ENCODE assay signal across 31 mouse cellular contexts in the genomic region with DNA sequence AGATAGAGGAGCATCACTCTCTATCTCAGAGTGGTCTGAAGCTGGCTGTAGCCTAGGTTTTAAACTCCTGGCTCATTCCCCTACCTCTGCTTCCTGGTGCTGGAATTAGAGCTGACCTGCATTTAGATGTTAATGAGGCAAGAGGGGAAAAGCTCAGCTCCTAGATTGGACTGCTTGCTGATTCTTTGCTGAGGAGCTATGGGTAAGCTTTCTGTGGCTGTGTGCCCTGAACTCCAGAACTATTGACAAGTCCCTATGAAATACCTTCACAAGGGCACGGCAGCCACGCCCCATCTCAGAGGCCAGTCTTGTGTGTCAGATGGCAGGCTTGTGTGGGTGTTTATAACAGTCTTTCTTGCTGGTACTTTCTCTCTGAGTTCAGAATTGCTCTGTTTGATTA. TPM values are rescaled to one million over a fixed set of nuclear protein-coding genes. Genes with fewer than 3 reads are reported as not detected.
DNase-seq lines count a peak whose midpoint lies in the region; ATAC-seq and TF ChIP-seq lines count a peak whose summit lies in the region.
"Had no signal": no experiment of that assay in that cellular context is flagged by ENCODE, and none has a peak within 500 bp of the region (broad histone marks: within the 10 kb centered on the region; RNA-seq: fewer than 3 reads in every experiment).

No protein-coding gene starts in this region.

- H3K9me3 ChIP-seq in forebrain, embryonic 11.5 days (ENCODE audit: control insufficient read depth, low read length) = no peaks in the 10 kb centered on the region
- no peaks in the 10 kb centered on the region for H3K9me3 ChIP-seq in forebrain, embryonic 14.5 days (replicated peaks; ENCODE audit: control insufficient read depth, low read length)
- H3K9me3 ChIP-seq in ES-Bruce4 (replicated peaks; ENCODE audit: control insufficient read depth, insufficient read depth, low read length, poor library complexity, severe bottlenecking) = no peaks in the 10 kb centered on the region
- H3K9me3 ChIP-seq in hindbrain, embryonic 13.5 days = no peaks in the 10 kb centered on the region
- no peaks in the 10 kb centered on the region for H3K9me3 ChIP-seq in neural tube, embryonic 15.5 days (replicated peaks)
- H3K9me3 ChIP-seq: embryonic facial prominence, embryonic 10.5 days; embryonic facial prominence, embryonic 13.5 days; forebrain, embryonic 13.5 days; heart, embryonic 12.5 days; heart, embryonic 15.5 days; hindbrain, embryonic 12.5 days; intestine, embryonic 15.5 days had no signal

- ATAC-seq in forebrain, embryonic 11.5 days (replicated peaks; ENCODE audit: low FRiP score) = no peak
- no peak for ATAC-seq in forebrain, embryonic 14.5 days
- no peak for ATAC-seq in hindbrain, embryonic 13.5 days (ENCODE audit: low FRiP score)
- no peak for ATAC-seq in neural tube, embryonic 15.5 days (ENCODE audit: low FRiP score)
- ATAC-seq: forebrain, embryonic 13.5 days; forebrain, postnatal 0 days; hindbrain, embryonic 16.5 days; intestine, embryonic 15.5 days had no signal

- H3K27ac ChIP-seq in forebrain, embryonic 11.5 days (ENCODE audit: low read depth, low read length) = no peak overlapping the region
- no peak overlapping the region for H3K27ac ChIP-seq in forebrain, embryonic 14.5 days (ENCODE audit: low read depth, low read length)
- H3K27ac ChIP-seq in layer of hippocampus, adult 2 months = peak overlapping the region; percentile 33; the same call in 1 of the 2 replicates
- 0 out of 2 replicates have a peak overlapping the region, but pooled peaks have one; percentile 67 for H3K27ac ChIP-seq in ES-Bruce4 (ENCODE audit: insufficient read depth, low read length)
- no peak overlapping the region for H3K27ac ChIP-seq in hindbrain, embryonic 13.5 days
- no peak overlapping the region for H3K27ac ChIP-seq in neural tube, embryonic 15.5 days (replicated peaks)
- H3K27ac ChIP-seq: embryonic facial prominence, embryonic 10.5 days; embryonic facial prominence, embryonic 13.5 days; forebrain, embryonic 13.5 days; heart, embryonic 15.5 days; hindbrain, embryonic 12.5 days; intestine, embryonic 15.5 days had no signal

- TF ChIP-seq POLR2A in ES-Bruce4 (IDR thresholded peaks at IDR 0.05; ENCODE audit: insufficient read depth, low read length) = no peak

- H3K4me2 ChIP-seq in forebrain, embryonic 11.5 days (ENCODE audit: low read depth, low read length, severe bottlenecking) = no peak overlapping the region
- H3K4me2 ChIP-seq in forebrain, embryonic 14.5 days (ENCODE audit: low read length) = no peak overlapping the region
- no peak overlapping the region for H3K4me2 ChIP-seq in hindbrain, embryonic 13.5 days
- no peak overlapping the region for H3K4me2 ChIP-seq in neural tube, embryonic 15.5 days
- H3K4me2 ChIP-seq: embryonic facial prominence, embryonic 13.5 days; forebrain, embryonic 13.5 days; heart, embryonic 12.5 days; heart, embryonic 15.5 days; hindbrain, embryonic 12.5 days; intestine, embryonic 15.5 days had no signal

- no peak for TF ChIP-seq CTCF in layer of hippocampus, adult 2 months (conservative IDR thresholded peaks at IDR 0.05)
- TF ChIP-seq CTCF in ES-Bruce4 (IDR thresholded peaks at IDR 0.05; ENCODE audit: low read depth, low read length) = no peak

- no peak overlapping the region for H3K4me3 ChIP-seq in forebrain, embryonic 11.5 days (ENCODE audit: low read depth, low read length)
- no peak overlapping the region for H3K4me3 ChIP-seq in forebrain, embryonic 14.5 days (ENCODE audit: low read depth, low read length)
- no peak overlapping the region for H3K4me3 ChIP-seq in layer of hippocampus, adult 2 months
- no peak overlapping the region for H3K4me3 ChIP-seq in ES-Bruce4 (ENCODE audit: low read depth, low read length)
- H3K4me3 ChIP-seq in hindbrain, embryonic 13.5 days = no peak overlapping the region
- H3K4me3 ChIP-seq in neural tube, embryonic 15.5 days (replicated peaks) = no peak overlapping the region
- H3K4me3 ChIP-seq: embryonic facial prominence, embryonic 10.5 days; embryonic facial prominence, embryonic 13.5 days; erythroblast, embryonic 14.5 days; forebrain, embryonic 13.5 days; heart, embryonic 12.5 days; heart, embryonic 15.5 days; hindbrain, embryonic 12.5 days; intestine, embryonic 15.5 days had no signal

- no peaks in the 10 kb centered on the region; the same call in 1 of the 2 replicates for H3K36me3 ChIP-seq in forebrain, embryonic 11.5 days (ENCODE audit: control insufficient read depth, insufficient read depth, low read length)
- no peaks in the 10 kb centered on the region for H3K36me3 ChIP-seq in forebrain, embryonic 14.5 days (ENCODE audit: control insufficient read depth, insufficient read depth, low read length)
- H3K36me3 ChIP-seq in ES-Bruce4 (ENCODE audit: control insufficient read depth, insufficient read depth, low read length, poor library complexity, severe bottlenecking) = no peaks in the 10 kb centered on the region
- peaks cover 5% of the 10 kb centered on the region for H3K36me3 ChIP-seq in hindbrain, embryonic 13.5 days
- H3K36me3 ChIP-seq in neural tube, embryonic 15.5 days = peaks cover 4% of the 10 kb centered on the region
- H3K36me3 ChIP-seq: intestine, embryonic 15.5 days had no signal

- peak; percentile 29 for DNase-seq in forebrain, embryonic 11.5 days (ENCODE audit: low spot score)
- no peak for DNase-seq in forebrain, embryonic 14.5 days (ENCODE audit: low spot score)
- DNase-seq in layer of hippocampus, adult 2 months (ENCODE audit: low spot score in 2 of 2) = no peak
- no peak for DNase-seq in layer of hippocampus, adult 11-12 months (ENCODE audit: low spot score)
- DNase-seq in WW6 (ENCODE audit: low read depth, low spot score) = peak; percentile 20
- DNase-seq: adrenal gland, adult 2 months; adrenal gland, postnatal 14 days; cerebellum, adult 11-12 months; cerebellum, adult 8-10 months; cerebellum, postnatal 10 days; cerebellum, postnatal 36 days; embryo, embryonic 11 days; forebrain, postnatal 0 days; gastrocnemius, postnatal 25 days; heart, adult 18-20 months; heart, postnatal 10 days; kidney, adult 11 months had no signal

- no peak overlapping the region for H3K9ac ChIP-seq in forebrain, embryonic 11.5 days (ENCODE audit: low read length)
- no peak overlapping the region for H3K9ac ChIP-seq in forebrain, embryonic 14.5 days (ENCODE audit: low read length)
- H3K9ac ChIP-seq in ES-Bruce4 (ENCODE audit: low read depth, poor library complexity, severe bottlenecking) = no peak overlapping the region
- H3K9ac ChIP-seq in hindbrain, embryonic 13.5 days = no peak overlapping the region
- H3K9ac ChIP-seq in neural tube, embryonic 15.5 days (replicated peaks) = no peak overlapping the region
- H3K9ac ChIP-seq: embryonic facial prominence, embryonic 13.5 days; forebrain, embryonic 13.5 days; forebrain, postnatal 0 days; heart, embryonic 12.5 days; heart, embryonic 15.5 days; hindbrain, embryonic 12.5 days; intestine, embryonic 15.5 days had no signal

- H3K4me1 ChIP-seq in forebrain, embryonic 11.5 days (replicated peaks; ENCODE audit: control insufficient read depth, insufficient read depth, low read length) = no peaks in the 10 kb centered on the region
- H3K4me1 ChIP-seq in forebrain, embryonic 14.5 days (ENCODE audit: control insufficient read depth, insufficient read depth, low read length) = no peaks in the 10 kb centered on the region
- H3K4me1 ChIP-seq in ES-Bruce4 (ENCODE audit: control insufficient read depth, insufficient read depth, low read length) = peaks cover 3% of the 10 kb centered on the region
- H3K4me1 ChIP-seq in hindbrain, embryonic 13.5 days (replicated peaks) = no peaks in the 10 kb centered on the region
- no peaks in the 10 kb centered on the region for H3K4me1 ChIP-seq in neural tube, embryonic 15.5 days
- H3K4me1 ChIP-seq: embryonic facial prominence, embryonic 10.5 days; embryonic facial prominence, embryonic 13.5 days; forebrain, embryonic 13.5 days; hindbrain, embryonic 12.5 days; intestine, embryonic 15.5 days had no signal

- no peak for TF ChIP-seq EP300 in ES-Bruce4 (IDR thresholded peaks at IDR 0.05; ENCODE audit: insufficient read depth, low read depth, low read length)

- 53% methylated on average over 2 of the region's 2 CpGs for WGBS in forebrain, embryonic 11.5 days
- WGBS in forebrain, embryonic 14.5 days = 37% methylated on average over 2 of the region's 2 CpGs
- WGBS in hindbrain, embryonic 13.5 days = 62% methylated on average over 2 of the region's 2 CpGs
- WGBS in neural tube, embryonic 15.5 days = 61% methylated on average over 2 of the region's 2 CpGs

- no peaks in the 10 kb centered on the region for H3K27me3 ChIP-seq in forebrain, embryonic 11.5 days (ENCODE audit: control insufficient read depth, insufficient read depth, low read length)
- no peaks in the 10 kb centered on the region for H3K27me3 ChIP-seq in forebrain, embryonic 14.5 days (replicated peaks; ENCODE audit: control insufficient read depth, insufficient read depth, low read length)
- no peaks in the 10 kb centered on the region for H3K27me3 ChIP-seq in ES-Bruce4 (ENCODE audit: control insufficient read depth, insufficient read depth, low read length, poor library complexity, severe bottlenecking)
- no peaks in the 10 kb centered on the region for H3K27me3 ChIP-seq in hindbrain, embryonic 13.5 days
- no peaks in the 10 kb centered on the region for H3K27me3 ChIP-seq in neural tube, embryonic 15.5 days (replicated peaks)
- H3K27me3 ChIP-seq: embryonic facial prominence, embryonic 13.5 days; forebrain, embryonic 13.5 days; heart, embryonic 12.5 days; heart, embryonic 15.5 days; hindbrain, embryonic 12.5 days; intestine, embryonic 15.5 days had no signal

RNA-seq across cellular contexts. Expression of a gene that starts 16.5 kb away (rescaled TPM):
- 8.0 and 8.4 TPM in 2 replicates for polyA plus RNA-seq in forebrain, embryonic 11.5 days (2014; fragmentation: Nextera tagmentation; extraction: Ambion mirVana)
- polyA plus RNA-seq in forebrain, embryonic 14.5 days (2014; fragmentation: Nextera tagmentation; extraction: Ambion mirVana) = 6.0 and 6.7 TPM in 2 replicates
- 10 to 100 TPM; 19.5 to 20.9 TPM for total RNA-seq in layer of hippocampus, adult 2 months (2021)
- 4.0 and 5.5 TPM in 2 replicates for polyA plus RNA-seq in ES-Bruce4 (2011; ENCODE audit: insufficient read depth, insufficient read length, low read depth, missing spikeins)
- polyA plus RNA-seq in hindbrain, embryonic 13.5 days (2015; fragmentation: Nextera tagmentation; extraction: Ambion mirVana) = 11.7 and 12.1 TPM in 2 replicates
- 15.9 and 18.2 TPM in 2 replicates for polyA plus RNA-seq in neural tube, embryonic 15.5 days (2015; fragmentation: Nextera tagmentation; extraction: Ambion mirVana)
- total RNA-seq: hematopoietic stem cell, adult 5-6 weeks; MEL had no signal
- polyA plus RNA-seq: erythroblast, embryonic 14.5 days had no signal

Comparison
In these comparisons a context has a peak if more than half of its experiments do, and no peak if none do; other contexts are left out.
1. DNase-seq: peak in forebrain, embryonic 11.5 days (single experiment) and WW6 (single experiment); none in forebrain, embryonic 14.5 days (single experiment), layer of hippocampus, adult 2 months (0 of 2) and layer of hippocampus, adult 11-12 months (single experiment).
2. H3K27ac ChIP-seq: peak in layer of hippocampus, adult 2 months (single experiment) and ES-Bruce4 (single experiment); none in forebrain, embryonic 11.5 days (single experiment), forebrain, embryonic 14.5 days (single experiment), hindbrain, embryonic 13.5 days (single experiment) and neural tube, embryonic 15.5 days (single experiment).